Mouse (Mus musculus) lung, embryonic 14.5 days (tissue): ENCODE measurements around the gene Pink1. TPM values are rescaled to one million over a fixed set of nuclear protein-coding genes. Genes with fewer than 3 reads are reported as not detected.

Source experiments
- ATAC-seq: fragments of 200-750 bp; cut with Nextera tagmentation; 2 replicates; pipeline ENCODE4 v1.8.0; 2017; ENCODE audit warnings: mild to moderate bottlenecking, moderate TSS enrichment, moderate library complexity; ENCODE audit not compliant: insufficient read depth
- DNase-seq: peaks from one replicate; pipeline ENCODE4 v3.0.0-alpha.2; 2015
- H3K27ac ChIP-seq: fragments of 300-500 bp; sonication (generic); 2 replicates; pipeline ENCODE4 v1.5.1; 2014; ENCODE audit warnings: low read depth, mild to moderate bottlenecking, moderate library complexity
- H3K27me3 ChIP-seq: fragments of 300-500 bp; sonication (generic); 2 replicates; pipeline ENCODE4 v1.6.1; 2014; ENCODE audit warnings: low read length, control low read depth; ENCODE audit not compliant: insufficient read depth
- H3K36me3 ChIP-seq: fragments of 300-500 bp; sonication (generic); 2 replicates; pipeline ENCODE4 v1.6.1; 2014; ENCODE audit warnings: control low read depth; ENCODE audit not compliant: insufficient read depth
- H3K4me1 ChIP-seq: fragments of 300-500 bp; sonication (generic); 2 replicates; pipeline ENCODE4 v1.6.1; 2014; ENCODE audit warnings: antibody characterized with exemption, control low read depth; ENCODE audit not compliant: insufficient read depth
- H3K4me2 ChIP-seq: fragments of 300-500 bp; sonication (generic); 2 replicates; pipeline ENCODE4 v1.6.1; 2014; ENCODE audit warnings: mild to moderate bottlenecking
- H3K4me3 ChIP-seq: fragments of 300-500 bp; sonication (generic); 2 replicates; pipeline ENCODE4 v1.5.1; 2014; ENCODE audit warnings: low read depth, low read length
- H3K9ac ChIP-seq: fragments of 300-500 bp; sonication (generic); 2 replicates; pipeline ENCODE4 v1.6.1; 2014
- H3K9me3 ChIP-seq: fragments of 300-500 bp; sonication (generic); 2 replicates; pipeline ENCODE4 v1.6.1; 2016; ENCODE audit warnings: low read depth, low read length, control low read depth
- CTCF ChIP-seq: IDR thresholded peaks from 2 replicates; pipeline ENCODE4 v1.5.1; 2016; ENCODE audit warnings: antibody characterized with exemption, low read depth
- WGBS: fragments of 180-500 bp; shearing (Covaris S2); extraction: QIAGEN DNeasy Blood & Tissue Kit; methylation state at CpG from one replicate; pipeline ENCODE4 v1.1.7; 2014; 5-methylcytosine and 5-hydroxymethylcytosine counted together
- polyA plus RNA-seq: library from polyadenylated mRNA; unstranded; fragments of >200 nt; fragmentation: Nextera tagmentation; extraction: Ambion mirVana; gene quantifications from 2 replicates; pipeline ENCODE4 v1.2.1, GENCODE M21; 2014

Gene Pink1
- polyA plus RNA-seq, 1 experiment from 2014 or later, result 22.2 TPM

DNA sequence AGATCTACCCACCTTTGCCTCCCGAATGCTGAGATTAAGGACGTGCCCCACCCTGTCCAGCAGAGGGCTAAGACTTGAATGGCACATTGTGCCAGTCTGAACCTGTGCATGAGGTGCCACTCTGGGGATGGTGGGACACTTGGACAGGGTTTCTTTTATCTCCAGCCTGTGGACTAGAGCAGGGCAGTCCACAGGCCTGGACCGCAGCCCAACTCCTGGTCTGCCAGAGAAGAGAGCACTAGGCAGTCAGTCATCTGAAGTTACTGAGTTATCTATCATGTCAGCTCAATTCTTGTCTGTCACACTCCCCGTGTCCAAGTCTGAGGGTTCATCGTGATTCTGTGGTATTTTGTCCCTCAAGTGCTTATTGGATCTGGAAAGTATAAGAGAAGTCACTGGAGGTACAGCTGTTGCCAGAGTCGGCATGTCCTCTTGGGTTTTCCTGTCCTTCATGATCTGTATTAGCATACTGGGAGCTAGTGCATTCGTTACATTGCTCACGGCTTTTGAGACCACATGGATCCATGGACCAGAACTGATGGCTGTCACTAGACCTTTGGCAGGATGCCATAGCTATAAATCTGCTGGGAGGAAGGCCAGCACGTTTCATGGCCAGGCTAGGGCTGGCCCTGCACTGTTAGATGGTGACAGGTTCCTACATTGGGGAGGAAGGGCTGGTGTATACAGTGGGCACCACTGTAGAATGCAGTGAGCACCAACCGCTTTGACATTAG is 27.5 kb upstream of the Pink1 start:
- H3K4me1 ChIP-seq, result no peaks in the 10 kb centered on the region
- no peak overlapping the region for H3K4me3 ChIP-seq
- H3K27ac ChIP-seq, result no peak overlapping the region
- H3K36me3 ChIP-seq, result no peaks in the 10 kb centered on the region
- no peak overlapping the region for H3K4me2 ChIP-seq
- DNase-seq (no peak), ATAC-seq (no peak)
- no peak for TF ChIP-seq CTCF
- WGBS, result 67% methylated on average over 10 of the region's 10 CpGs
- H3K9me3 ChIP-seq, result no peaks in the 10 kb centered on the region
- no peak overlapping the region for H3K9ac ChIP-seq
- H3K27me3 ChIP-seq, result no peaks in the 10 kb centered on the region

DNA sequence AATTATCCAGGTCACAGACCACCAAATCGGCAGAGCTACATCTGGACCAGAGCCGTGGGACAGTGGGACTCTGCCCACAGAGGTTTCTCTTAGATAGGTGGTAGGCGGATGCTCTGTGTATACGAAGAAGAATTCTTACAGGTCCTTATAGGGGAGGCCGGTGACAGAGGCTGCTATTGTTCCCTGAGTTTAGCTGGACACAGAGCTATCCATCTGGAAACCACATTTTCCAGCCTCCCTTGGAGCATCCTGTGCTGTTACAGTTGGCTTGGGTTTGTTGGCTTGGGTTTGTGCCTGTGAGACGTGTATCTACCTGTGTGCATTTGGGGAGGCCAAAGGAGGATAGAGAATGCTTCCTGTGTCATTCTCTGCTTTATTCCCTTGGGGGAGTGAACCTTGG is 26.6 kb upstream of the Pink1 start:
- H3K9ac ChIP-seq, result no peak overlapping the region
- DNase-seq (no peak), ATAC-seq (no peak)
- TF ChIP-seq CTCF, result no peak
- no peak overlapping the region for H3K27ac ChIP-seq
- H3K36me3 ChIP-seq, result no peaks in the 10 kb centered on the region
- H3K9me3 ChIP-seq, result no peaks in the 10 kb centered on the region
- WGBS, result 83% methylated on average over 6 of the region's 6 CpGs
- H3K4me2 ChIP-seq, result no peak overlapping the region
- no peaks in the 10 kb centered on the region for H3K27me3 ChIP-seq
- no peak overlapping the region for H3K4me3 ChIP-seq
- H3K4me1 ChIP-seq, result no peaks in the 10 kb centered on the region

DNA sequence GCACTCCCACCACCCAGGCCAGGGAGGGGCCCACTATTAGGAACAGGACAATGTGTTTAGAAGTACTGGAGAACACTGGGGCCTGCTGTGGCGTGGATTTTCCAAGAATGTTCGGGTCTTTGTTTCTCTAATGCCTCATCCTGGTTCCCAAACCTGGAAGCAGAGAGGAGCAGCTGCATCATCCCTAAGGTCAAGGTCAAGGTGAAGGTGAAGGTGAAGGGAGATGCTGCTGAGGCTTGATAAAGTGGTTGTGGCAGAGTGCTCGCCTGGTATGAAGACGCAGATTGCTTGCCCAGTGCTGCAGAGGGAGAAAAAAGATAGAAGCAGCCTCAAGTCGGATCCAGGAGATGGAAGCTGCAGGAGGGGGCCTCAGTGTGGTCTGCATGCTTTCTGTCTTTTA is 25.7 kb upstream of the Pink1 start:
- H3K4me1 ChIP-seq, result no peaks in the 10 kb centered on the region
- no peak for ATAC-seq
- 78% methylated on average over 5 of the region's 5 CpGs for WGBS

DNA sequence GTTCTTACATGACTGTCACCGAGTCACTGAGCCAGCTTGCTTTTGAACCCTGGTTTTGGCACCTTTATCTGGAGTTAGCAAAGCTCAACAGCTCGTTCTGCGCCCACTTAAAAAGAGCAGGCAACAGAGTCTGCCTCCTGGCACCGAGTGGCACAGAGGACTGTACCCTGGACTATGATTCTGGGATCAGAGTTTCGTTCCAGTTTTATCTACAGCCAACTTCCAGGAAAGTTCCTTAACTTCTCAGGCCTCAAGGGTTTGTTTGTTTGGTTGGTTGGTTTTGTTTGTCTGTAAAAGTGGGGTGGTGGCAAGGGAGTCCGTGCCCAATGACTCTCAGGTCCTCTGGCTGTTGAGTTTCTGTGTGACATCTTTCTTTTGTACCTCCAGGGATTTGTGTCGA is 22.6 kb upstream of the Pink1 start:
- WGBS, result 66% methylated on average over 7 of the region's 7 CpGs
- Histone ChIP-seq H3K4me2 (no peak overlapping the region), H3K4me3 (no peak overlapping the region)

More for the DNA sequence above, 25.7 kb upstream of the Pink1 start:
- H3K4me2 ChIP-seq, result no peak overlapping the region
- TF ChIP-seq CTCF, result no peak
- H3K4me3 ChIP-seq, result no peak overlapping the region
- no peaks in the 10 kb centered on the region for H3K36me3 ChIP-seq
- H3K27me3 ChIP-seq, result no peaks in the 10 kb centered on the region
- no peak overlapping the region for H3K9ac ChIP-seq
- no peaks in the 10 kb centered on the region for H3K9me3 ChIP-seq
- no peak for DNase-seq
- no peak overlapping the region for H3K27ac ChIP-seq

DNA sequence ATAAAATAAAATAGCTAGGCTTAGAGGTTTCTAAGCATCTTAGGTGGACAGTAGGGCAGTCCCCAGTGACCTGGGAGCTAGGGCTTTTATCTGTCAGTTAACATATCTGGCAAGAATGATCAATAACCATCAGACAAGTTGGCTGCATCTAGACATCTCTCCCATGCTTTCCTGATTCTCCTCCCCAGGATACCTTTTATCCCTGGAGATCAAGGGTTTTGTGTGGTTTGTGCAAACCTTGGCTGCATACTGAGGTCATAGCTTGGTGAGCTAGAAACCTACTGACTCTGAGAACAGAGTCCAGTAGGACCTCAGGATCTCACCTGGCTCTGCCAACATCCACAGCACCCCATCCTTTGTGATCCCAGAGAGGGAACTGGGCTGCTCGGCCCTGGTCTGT is 21.2 kb upstream of the Pink1 start:
- H3K4me3 ChIP-seq, result no peak overlapping the region
- no peaks in the 10 kb centered on the region for H3K4me1 ChIP-seq
- H3K36me3 ChIP-seq, result no peaks in the 10 kb centered on the region
- no peak for TF ChIP-seq CTCF
- H3K4me2 ChIP-seq, result no peak overlapping the region
- no peak overlapping the region for H3K9ac ChIP-seq
- H3K27ac ChIP-seq, result no peak overlapping the region
- ATAC-seq (no peak), DNase-seq (no peak)
- no peaks in the 10 kb centered on the region for H3K27me3 ChIP-seq
- no peaks in the 10 kb centered on the region for H3K9me3 ChIP-seq
- WGBS, result 72% methylated on average over 1 of the region's 1 CpGs

More for the DNA sequence above, 22.6 kb upstream of the Pink1 start:
- H3K9ac ChIP-seq, result no peak overlapping the region
- DNase-seq, result no peak
- H3K27me3 ChIP-seq, result no peaks in the 10 kb centered on the region
- H3K9me3 ChIP-seq, result no peaks in the 10 kb centered on the region
- no peak overlapping the region for H3K27ac ChIP-seq
- no peaks in the 10 kb centered on the region for H3K4me1 ChIP-seq
- no peak for TF ChIP-seq CTCF
- no peak for ATAC-seq
- H3K36me3 ChIP-seq, result no peaks in the 10 kb centered on the region

DNA sequence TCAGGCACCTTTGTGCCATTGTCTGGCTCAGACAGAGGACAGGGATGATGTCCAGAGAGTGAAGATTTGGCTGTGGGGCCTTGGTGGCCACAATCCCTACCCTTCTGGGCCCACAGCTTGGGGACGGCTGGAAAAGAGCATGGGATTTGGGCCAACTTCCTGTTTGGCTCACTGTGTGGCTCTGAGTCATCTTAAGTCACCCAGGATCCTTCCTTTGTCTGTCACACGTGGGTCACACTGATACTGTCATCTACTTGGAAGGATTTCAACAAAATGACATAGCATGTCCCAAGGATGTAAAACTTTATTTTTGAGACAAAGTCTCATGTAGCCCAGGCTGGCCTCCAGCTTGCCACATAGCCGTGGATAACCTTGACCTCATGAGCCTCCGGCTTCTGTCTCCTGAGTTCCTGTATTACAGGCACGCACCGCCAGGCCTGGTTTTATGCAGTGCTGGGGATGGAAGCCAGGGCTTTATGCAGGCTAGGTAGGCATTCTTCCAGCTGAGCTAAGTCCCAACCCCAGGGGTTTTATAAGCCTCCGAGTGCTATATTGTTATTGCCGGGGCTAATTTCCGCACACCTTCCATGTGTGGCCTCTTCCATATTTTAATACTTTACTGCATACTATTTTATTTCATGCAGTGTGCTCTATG is 18.9 kb upstream of the Pink1 start:
- H3K4me3 ChIP-seq, result no peak overlapping the region
- H3K9ac ChIP-seq, result no peak overlapping the region
- WGBS, result 71% methylated on average over 9 of the region's 9 CpGs
- no peak for TF ChIP-seq CTCF
- H3K4me2 ChIP-seq, result no peak overlapping the region
- H3K36me3 ChIP-seq, result no peaks in the 10 kb centered on the region
- ATAC-seq, result no peak
- no peaks in the 10 kb centered on the region for H3K4me1 ChIP-seq
- DNase-seq, result peak; percentile 55
- H3K27me3 ChIP-seq, result no peaks in the 10 kb centered on the region
- no peak overlapping the region for H3K27ac ChIP-seq
- no peaks in the 10 kb centered on the region for H3K9me3 ChIP-seq

DNA sequence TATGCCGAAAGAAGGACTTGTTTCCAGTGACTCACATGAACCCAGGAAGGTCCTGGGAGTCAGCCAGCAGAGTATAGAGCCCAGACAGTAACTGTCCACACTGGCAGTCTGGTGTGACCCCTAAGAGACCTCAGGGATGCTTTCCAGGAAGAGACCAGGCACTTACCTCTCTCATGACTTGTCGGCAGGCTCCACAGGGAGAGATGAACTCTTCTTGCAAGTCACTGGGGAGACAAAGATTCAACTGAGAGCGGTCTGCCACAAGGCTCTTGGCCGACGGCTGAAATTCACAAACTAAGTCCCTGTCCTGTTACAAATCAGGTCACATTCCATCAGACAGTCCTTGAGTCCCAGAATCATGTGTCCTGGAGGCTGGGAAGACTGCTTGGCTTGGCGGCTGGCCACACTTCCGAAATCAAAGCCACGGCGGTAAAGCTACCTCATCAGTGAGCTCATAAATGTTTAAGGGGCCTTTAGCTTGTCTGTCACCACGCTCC is 17.3 kb upstream of the Pink1 start:
- DNase-seq (peak; percentile 23), ATAC-seq (no peak)
- H3K4me3 ChIP-seq, result no peak overlapping the region
- no peaks in the 10 kb centered on the region for H3K27me3 ChIP-seq
- WGBS, result 57% methylated on average over 10 of the region's 10 CpGs
- no peak overlapping the region for H3K4me2 ChIP-seq
- no peak for TF ChIP-seq CTCF
- no peak overlapping the region for H3K9ac ChIP-seq
- H3K36me3 ChIP-seq, result no peaks in the 10 kb centered on the region
- no peaks in the 10 kb centered on the region for H3K9me3 ChIP-seq
- H3K27ac ChIP-seq, result no peak overlapping the region
- no peaks in the 10 kb centered on the region for H3K4me1 ChIP-seq
